Mouse (Mus musculus): ENCODE measurements at regions not wholly inside any gene's neighbourhood (a gene's known extent, or its start where the extent isn't known, plus 50 kb on each side); places are given as distances from the start of the nearest gene placed in this dataset.

DNA sequence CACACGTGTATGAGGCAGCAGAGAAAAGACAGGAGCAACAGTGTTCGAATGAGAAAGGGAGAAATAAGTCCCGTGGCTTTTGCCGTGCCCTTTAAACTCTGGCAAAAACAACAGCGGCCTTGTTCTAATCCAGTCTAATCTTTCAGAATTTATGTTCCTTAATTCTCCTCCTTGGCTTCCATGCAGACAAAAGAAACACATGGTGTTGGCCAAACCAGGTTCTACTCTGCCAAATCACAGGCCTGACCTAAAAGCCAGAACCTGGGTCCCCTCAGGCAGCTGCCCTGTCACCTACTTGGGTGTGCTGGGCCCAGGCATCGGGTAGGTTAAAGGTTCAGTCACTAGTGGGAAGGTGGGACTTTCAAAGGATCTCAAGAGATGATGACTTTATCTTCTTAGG is 580.2 kb upstream of the Gm10131 start:
- Histone ChIP-seq H3K36me3 (ENCODE audit: control insufficient read depth, insufficient read depth, low read length) (no peaks in the 10 kb centered on the region), H3K4me3 (ENCODE audit: low read depth, low read length) (no peak overlapping the region), H3K9ac (replicated peaks; ENCODE audit: low read depth, low read length) (no peak overlapping the region), H3K27ac (ENCODE audit: low read depth, low read length) (no peak overlapping the region), H3K27me3 (ENCODE audit: control insufficient read depth, insufficient read depth, low read length) (no peaks in the 10 kb centered on the region), H3K4me1 (ENCODE audit: control insufficient read depth, insufficient read depth, low read length) (peaks cover 7% of the 10 kb centered on the region; the same call in 1 of the 2 replicates), H3K9me3 (ENCODE audit: control insufficient read depth, low read length) (no peaks in the 10 kb centered on the region), H3K4me2 (ENCODE audit: low read depth, low read length) (no peak overlapping the region)
- 65% methylated on average over 6 of the region's 6 CpGs for WGBS
- ATAC-seq (ENCODE audit: low read depth) = no peak

DNA sequence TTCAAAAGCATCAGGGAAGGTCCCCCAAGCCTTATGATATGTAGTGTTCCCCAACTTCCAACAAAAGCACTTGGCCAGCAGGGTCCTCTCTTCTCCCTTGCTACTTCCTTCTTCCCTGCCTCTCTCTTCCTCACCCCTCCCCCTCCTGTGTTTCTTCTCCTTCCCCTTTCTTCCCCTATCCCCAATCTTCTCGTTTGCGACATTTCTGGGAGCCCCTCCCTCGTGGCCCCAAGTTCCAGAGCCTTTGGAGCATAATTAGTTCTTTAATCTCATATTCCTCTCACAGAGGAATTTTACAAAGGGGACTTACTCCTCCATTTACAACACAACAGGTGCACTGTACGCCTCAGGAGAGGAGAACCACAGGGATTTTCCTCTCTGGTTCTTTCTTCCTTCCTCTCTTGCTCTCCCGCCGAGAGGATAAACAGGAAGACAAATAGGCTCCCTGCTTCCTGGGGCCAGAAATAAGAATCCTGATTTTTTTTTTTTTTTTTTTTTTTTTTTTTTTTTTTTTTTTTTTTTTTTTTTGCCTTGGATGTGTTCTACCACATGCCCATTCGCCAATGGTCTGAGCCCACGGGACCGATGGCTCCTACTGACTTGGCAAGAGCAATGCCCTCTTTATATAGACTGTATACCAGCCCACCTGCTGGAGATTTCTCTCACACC is 578.4 kb upstream of the Gm10131 start:
- H3K4me2 ChIP-seq (ENCODE audit: low read depth, low read length) = peak overlapping the region; percentile 21; the same call in 1 of the 2 replicates
- WGBS = 19% methylated on average over 9 of the region's 9 CpGs
- no peak for ATAC-seq (ENCODE audit: low read depth)
- no peak overlapping the region for H3K9ac ChIP-seq (replicated peaks; ENCODE audit: low read depth, low read length)
- H3K4me1 ChIP-seq (ENCODE audit: control insufficient read depth, insufficient read depth, low read length) = peaks cover 7% of the 10 kb centered on the region; the same call in 1 of the 2 replicates
- no peaks in the 10 kb centered on the region for H3K9me3 ChIP-seq (ENCODE audit: control insufficient read depth, low read length)
- H3K4me3 ChIP-seq (ENCODE audit: low read depth, low read length) = no peak overlapping the region
- no peaks in the 10 kb centered on the region for H3K27me3 ChIP-seq (ENCODE audit: control insufficient read depth, insufficient read depth, low read length)
- no peaks in the 10 kb centered on the region for H3K36me3 ChIP-seq (ENCODE audit: control insufficient read depth, insufficient read depth, low read length)
- no peak overlapping the region for H3K27ac ChIP-seq (ENCODE audit: low read depth, low read length)

DNA sequence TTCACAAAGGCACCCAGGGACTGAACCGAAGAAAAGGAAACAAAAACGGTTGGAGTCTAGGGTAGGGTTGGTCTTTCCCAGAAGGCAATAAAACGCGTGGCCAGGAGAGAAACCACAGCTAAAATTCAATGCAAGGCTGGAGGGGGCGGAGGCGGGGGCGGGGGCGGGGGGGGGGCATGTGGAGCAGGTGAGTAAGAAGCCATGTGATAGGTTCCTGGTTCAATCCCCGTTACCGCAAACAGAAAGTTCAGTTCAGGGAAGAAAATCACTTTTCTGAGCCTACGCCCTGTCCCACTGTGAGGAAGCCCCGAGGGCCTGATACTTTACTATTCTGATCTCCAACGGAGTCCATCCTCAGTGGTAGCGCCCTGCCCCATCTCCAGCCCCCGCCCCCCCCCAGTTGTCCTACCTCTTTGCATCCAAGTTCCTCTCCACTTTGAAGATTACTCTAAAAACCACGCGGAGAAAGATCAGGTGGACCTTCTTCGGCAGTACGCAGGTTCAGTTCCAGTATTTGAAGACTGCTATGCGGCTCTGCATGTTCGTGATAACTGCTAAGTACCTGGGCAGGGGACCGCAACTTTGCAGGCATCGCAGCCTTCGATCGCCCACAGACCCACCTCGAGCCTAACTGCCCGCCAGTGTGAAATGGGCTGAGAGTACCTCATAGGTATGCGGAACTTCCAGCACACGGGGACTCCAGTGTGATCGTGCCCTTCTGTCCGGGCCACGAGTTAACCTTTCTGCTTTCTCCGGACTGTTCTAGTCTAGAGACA is 577.7 kb upstream of the Gm10131 start:
- Histone ChIP-seq H3K4me1 (ENCODE audit: control insufficient read depth, insufficient read depth, low read length) (peaks cover 7% of the 10 kb centered on the region; the same call in 1 of the 2 replicates), H3K27ac (ENCODE audit: low read depth, low read length) (peak overlapping the region; percentile 39; the same call in 1 of the 2 replicates), H3K4me2 (ENCODE audit: low read depth, low read length) (peak overlapping the region; percentile 32; the same call in 1 of the 2 replicates), H3K27me3 (ENCODE audit: control insufficient read depth, insufficient read depth, low read length) (no peaks in the 10 kb centered on the region), H3K36me3 (ENCODE audit: control insufficient read depth, insufficient read depth, low read length) (no peaks in the 10 kb centered on the region), H3K9ac (replicated peaks; ENCODE audit: low read depth, low read length) (no peak overlapping the region), H3K9me3 (ENCODE audit: control insufficient read depth, low read length) (no peaks in the 10 kb centered on the region), H3K4me3 (ENCODE audit: low read depth, low read length) (no peak overlapping the region)
- ATAC-seq (ENCODE audit: low read depth) = 0 out of 2 replicates have a peak, but pooled peaks have one; percentile 55
- 10% methylated on average over 29 of the region's 33 CpGs for WGBS

GRCm38 (mm10) chr8:34688396-34689048 is 577.0 kb upstream of the Gm10131 start:
- H3K36me3 ChIP-seq (ENCODE audit: control insufficient read depth, insufficient read depth, low read length) = no peaks in the 10 kb centered on the region
- ATAC-seq (ENCODE audit: low read depth) = peak; percentile 74; the same call in 1 of the 2 replicates
- H3K9me3 ChIP-seq (ENCODE audit: control insufficient read depth, low read length) = no peaks in the 10 kb centered on the region
- H3K4me2 ChIP-seq (ENCODE audit: low read depth, low read length) = peak overlapping the region; percentile 32; the same call in 1 of the 2 replicates
- H3K9ac ChIP-seq (replicated peaks; ENCODE audit: low read depth, low read length) = no peak overlapping the region
- H3K4me1 ChIP-seq (ENCODE audit: control insufficient read depth, insufficient read depth, low read length) = peaks cover 7% of the 10 kb centered on the region; the same call in 1 of the 2 replicates
- WGBS = 36% methylated on average over 20 of the region's 20 CpGs
- peak overlapping the region; percentile 39; the same call in 1 of the 2 replicates for H3K27ac ChIP-seq (ENCODE audit: low read depth, low read length)
- H3K27me3 ChIP-seq (ENCODE audit: control insufficient read depth, insufficient read depth, low read length) = no peaks in the 10 kb centered on the region
- H3K4me3 ChIP-seq (ENCODE audit: low read depth, low read length) = no peak overlapping the region

- 77% methylated on average over 10 of the region's 10 CpGs for WGBS
Observed at GRCm38 (mm10) chr8:34686371-34686770, 574.8 kb upstream of the Gm10131 start.

GRCm38 (mm10) chr8:34684683-34685082 is 573.1 kb upstream of the Gm10131 start:
- WGBS = 34% methylated on average over 7 of the region's 7 CpGs
- Histone ChIP-seq H3K9ac (replicated peaks; ENCODE audit: low read depth, low read length) (no peak overlapping the region), H3K27me3 (ENCODE audit: control insufficient read depth, insufficient read depth, low read length) (no peaks in the 10 kb centered on the region), H3K27ac (ENCODE audit: low read depth, low read length) (no peak overlapping the region), H3K36me3 (ENCODE audit: control insufficient read depth, insufficient read depth, low read length) (no peaks in the 10 kb centered on the region), H3K4me3 (ENCODE audit: low read depth, low read length) (no peak overlapping the region), H3K9me3 (ENCODE audit: control insufficient read depth, low read length) (no peaks in the 10 kb centered on the region), H3K4me1 (ENCODE audit: control insufficient read depth, insufficient read depth, low read length) (peaks cover 7% of the 10 kb centered on the region; the same call in 1 of the 2 replicates), H3K4me2 (ENCODE audit: low read depth, low read length) (no peak overlapping the region)
- no peak for ATAC-seq (ENCODE audit: low read depth)

More at GRCm38 (mm10) chr8:34686371-34686770, 574.8 kb upstream of the Gm10131 start:
- H3K9me3 ChIP-seq (ENCODE audit: control insufficient read depth, low read length) = no peaks in the 10 kb centered on the region
- H3K4me3 ChIP-seq (ENCODE audit: low read depth, low read length) = no peak overlapping the region
- H3K4me2 ChIP-seq (ENCODE audit: low read depth, low read length) = no peak overlapping the region
- ATAC-seq (ENCODE audit: low read depth) = no peak
- no peaks in the 10 kb centered on the region for H3K36me3 ChIP-seq (ENCODE audit: control insufficient read depth, insufficient read depth, low read length)
- peak overlapping the region; percentile 28; the same call in 1 of the 2 replicates for H3K27ac ChIP-seq (ENCODE audit: low read depth, low read length)
- no peaks in the 10 kb centered on the region for H3K27me3 ChIP-seq (ENCODE audit: control insufficient read depth, insufficient read depth, low read length)
- no peak overlapping the region for H3K9ac ChIP-seq (replicated peaks; ENCODE audit: low read depth, low read length)
- peaks cover 7% of the 10 kb centered on the region; the same call in 1 of the 2 replicates for H3K4me1 ChIP-seq (ENCODE audit: control insufficient read depth, insufficient read depth, low read length)

DNA sequence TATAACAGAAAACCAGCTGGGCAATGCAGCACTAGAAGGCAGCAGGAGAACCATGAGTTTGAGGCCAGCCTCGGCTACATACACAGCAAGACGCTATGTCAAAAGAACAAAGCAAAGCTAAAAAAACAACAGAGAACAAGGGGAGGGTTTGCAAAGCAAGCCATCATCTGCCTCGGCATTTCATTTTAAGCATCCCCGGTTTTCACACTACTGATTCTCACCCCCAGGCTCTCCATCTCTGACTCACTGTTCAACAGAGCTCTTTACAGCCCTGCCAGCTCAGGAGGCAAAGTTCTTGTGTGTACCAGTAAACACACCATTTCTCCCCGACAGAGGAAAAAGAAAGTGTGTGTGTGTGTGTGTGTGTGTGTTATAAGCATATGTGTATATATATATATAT is 571.6 kb upstream of the Gm10131 start:
- H3K4me1 ChIP-seq (ENCODE audit: control insufficient read depth, insufficient read depth, low read length) = no peaks in the 10 kb centered on the region
- H3K9me3 ChIP-seq (ENCODE audit: control insufficient read depth, low read length) = no peaks in the 10 kb centered on the region
- H3K9ac ChIP-seq (replicated peaks; ENCODE audit: low read depth, low read length) = no peak overlapping the region
- H3K27ac ChIP-seq (ENCODE audit: low read depth, low read length) = no peak overlapping the region
- H3K27me3 ChIP-seq (ENCODE audit: control insufficient read depth, insufficient read depth, low read length) = no peaks in the 10 kb centered on the region
- no peak overlapping the region for H3K4me3 ChIP-seq (ENCODE audit: low read depth, low read length)
- no peak for ATAC-seq (ENCODE audit: low read depth)
- H3K4me2 ChIP-seq (ENCODE audit: low read depth, low read length) = no peak overlapping the region
- WGBS = 73% methylated on average over 5 of the region's 5 CpGs
- no peaks in the 10 kb centered on the region for H3K36me3 ChIP-seq (ENCODE audit: control insufficient read depth, insufficient read depth, low read length)

- Histone ChIP-seq H3K4me2 (ENCODE audit: low read depth, low read length) (no peak overlapping the region), H3K4me1 (ENCODE audit: control insufficient read depth, insufficient read depth, low read length) (no peaks in the 10 kb centered on the region), H3K27me3 (ENCODE audit: control insufficient read depth, insufficient read depth, low read length) (no peaks in the 10 kb centered on the region), H3K27ac (ENCODE audit: low read depth, low read length) (no peak overlapping the region), H3K4me3 (ENCODE audit: low read depth, low read length) (no peak overlapping the region), H3K9me3 (ENCODE audit: control insufficient read depth, low read length) (no peaks in the 10 kb centered on the region), H3K36me3 (ENCODE audit: control insufficient read depth, insufficient read depth, low read length) (no peaks in the 10 kb centered on the region), H3K9ac (replicated peaks; ENCODE audit: low read depth, low read length) (no peak overlapping the region)
- 95% methylated on average over 8 of the region's 8 CpGs for WGBS
- no peak for ATAC-seq (ENCODE audit: low read depth)
Observed at GRCm38 (mm10) chr8:34682221-34682620, 570.7 kb upstream of the Gm10131 start.

Data from neural tube, embryonic 14.5 days (tissue).